Mouse (Mus musculus) kidney, postnatal 36 days (tissue): ENCODE measurements around the gene B4gat1.

ENCODE experiments used
- DNase-seq, 2 experiments: peaks; one replicate each; pipeline ENCODE4 v3.0.0; 2021 to 2022; ENCODE audit warnings: mixed read lengths in 2 of 2

B4gat1 gene

DNA sequence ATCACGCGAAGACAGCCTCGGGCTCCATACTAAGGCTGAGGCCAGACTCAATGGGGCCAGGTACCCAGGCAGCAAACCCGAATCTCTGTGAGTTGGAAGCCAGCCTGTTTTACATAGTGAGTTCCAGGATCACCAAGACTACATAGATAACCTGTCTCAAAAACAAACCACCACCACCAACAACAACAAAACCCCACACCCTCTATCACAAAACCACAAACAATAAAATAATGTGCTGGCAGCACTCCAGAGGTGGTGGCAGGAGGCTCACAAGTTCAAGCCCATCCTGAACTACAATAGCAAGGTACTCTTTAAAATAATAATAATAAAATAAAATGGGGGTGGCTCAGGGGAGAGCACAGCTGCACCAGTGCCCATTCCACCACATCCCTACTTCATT, 2.0 kb upstream of the B4gat1 start:
- no peak for DNase-seq

DNA sequence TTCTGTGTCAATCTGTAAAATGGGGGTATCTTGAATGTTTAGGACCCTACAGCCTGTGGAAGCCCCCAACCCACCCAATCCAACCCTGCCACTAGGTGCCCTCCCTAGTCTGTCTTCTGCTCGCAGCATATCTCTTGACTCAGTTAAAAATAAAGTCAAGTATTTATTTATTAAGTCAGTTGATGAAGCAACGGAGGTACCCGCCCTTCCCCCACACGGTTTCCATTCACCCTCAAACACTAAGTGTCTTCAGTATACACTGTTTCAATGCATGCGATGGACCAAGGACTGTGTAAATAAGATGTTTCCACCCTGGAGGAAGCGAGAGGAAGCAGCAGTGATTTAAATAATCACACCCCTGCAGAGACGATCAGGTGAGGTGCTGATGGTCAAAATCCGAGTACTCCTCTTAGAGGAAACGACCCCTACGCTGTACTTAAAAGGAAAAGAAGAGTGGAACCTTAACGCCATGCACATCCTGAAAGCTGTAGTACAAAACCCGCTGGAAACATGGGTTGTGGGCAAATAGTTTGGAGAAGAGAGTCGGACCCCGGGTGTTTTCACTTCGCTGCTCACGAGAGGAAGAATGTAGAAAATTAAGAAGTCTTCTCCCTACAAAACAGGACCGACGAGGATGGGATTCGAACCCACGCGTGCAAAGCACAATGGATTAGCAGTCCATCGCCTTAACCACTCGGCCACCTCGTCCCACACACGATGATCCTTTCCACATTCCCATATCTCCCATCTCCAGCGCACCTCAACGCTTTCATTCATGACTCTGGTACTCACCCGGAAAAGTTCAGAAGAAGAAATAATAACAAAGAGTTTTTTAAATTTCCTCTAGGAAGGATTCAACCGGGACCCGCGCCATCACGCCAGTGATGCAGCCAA, 701 bp upstream of the B4gat1 start:
- peak; percentile 72 to 83 for DNase-seq

DNA sequence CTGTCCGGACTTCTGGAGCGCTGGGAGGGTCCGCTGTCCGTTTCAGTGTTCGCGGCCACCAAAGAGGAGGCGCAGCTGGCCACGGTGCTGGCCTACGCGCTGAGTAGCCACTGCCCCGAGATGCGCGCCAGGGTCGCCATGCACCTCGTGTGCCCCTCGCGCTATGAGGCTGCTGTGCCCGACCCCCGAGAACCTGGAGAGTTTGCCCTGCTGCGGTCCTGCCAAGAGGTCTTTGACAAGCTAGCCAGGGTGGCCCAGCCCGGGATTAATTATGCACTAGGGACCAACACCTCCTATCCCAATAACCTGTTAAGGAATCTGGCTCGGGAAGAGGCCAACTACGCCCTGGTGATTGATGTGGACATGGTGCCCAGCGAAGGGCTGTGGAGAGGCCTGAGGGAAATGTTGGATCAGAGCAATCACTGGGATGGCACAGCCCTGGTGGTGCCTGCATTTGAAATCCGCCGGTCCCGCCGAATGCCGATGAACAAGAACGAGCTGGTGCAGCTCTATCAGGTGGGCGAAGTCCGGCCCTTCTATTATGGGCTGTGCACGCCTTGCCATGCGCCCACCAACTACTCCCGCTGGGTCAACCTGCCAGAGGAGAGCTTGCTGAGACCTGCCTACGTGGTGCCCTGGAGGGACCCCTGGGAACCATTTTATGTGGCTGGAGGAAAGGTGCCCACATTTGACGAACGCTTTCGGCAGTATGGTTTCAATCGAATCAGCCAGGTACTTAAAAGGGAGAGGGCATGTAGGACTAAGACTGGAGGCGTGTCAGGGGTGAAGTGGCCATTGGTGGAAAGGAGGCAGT, 882 bp downstream of the B4gat1 start:
- peak; percentile 32 to 47 for DNase-seq

DNA sequence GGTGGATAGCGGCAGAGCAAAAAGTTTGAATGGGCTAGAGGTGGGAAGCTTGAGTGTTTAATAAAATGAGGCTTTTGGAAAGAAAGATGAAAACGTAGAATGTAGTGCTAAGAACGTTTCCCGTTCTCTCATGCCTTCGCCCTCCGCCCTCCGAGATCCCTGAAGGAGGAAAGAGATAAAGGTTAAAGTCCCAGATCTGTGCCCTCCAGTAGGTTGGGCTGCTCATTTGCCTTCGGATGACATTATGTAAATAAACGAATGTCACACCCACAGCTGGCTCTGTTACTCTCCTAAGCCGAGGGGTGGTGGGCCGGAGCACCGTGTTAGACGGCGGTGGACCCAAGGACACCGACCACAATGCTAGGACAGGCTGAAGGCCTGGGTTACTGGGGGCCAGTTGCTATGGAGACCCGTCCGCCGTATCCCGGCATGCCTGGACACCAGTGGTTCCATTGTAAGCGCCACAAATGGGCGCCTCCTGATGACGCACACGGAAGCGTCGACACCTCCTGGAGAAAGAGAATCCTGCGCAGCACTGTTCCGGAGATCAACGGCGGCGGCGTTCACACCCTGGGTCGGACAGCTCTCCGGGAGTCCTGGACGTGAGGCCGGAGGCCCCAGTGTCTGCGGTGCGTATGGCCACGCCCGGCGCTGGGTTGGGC, 2.4 kb downstream of the B4gat1 start, which contains the start of gene Brms1:
TSS of gene Brms1 (plus strand) at position 493 of the 662 bp plus-strand sequence.
- peak; percentile 95 to 96 for DNase-seq

DNA sequence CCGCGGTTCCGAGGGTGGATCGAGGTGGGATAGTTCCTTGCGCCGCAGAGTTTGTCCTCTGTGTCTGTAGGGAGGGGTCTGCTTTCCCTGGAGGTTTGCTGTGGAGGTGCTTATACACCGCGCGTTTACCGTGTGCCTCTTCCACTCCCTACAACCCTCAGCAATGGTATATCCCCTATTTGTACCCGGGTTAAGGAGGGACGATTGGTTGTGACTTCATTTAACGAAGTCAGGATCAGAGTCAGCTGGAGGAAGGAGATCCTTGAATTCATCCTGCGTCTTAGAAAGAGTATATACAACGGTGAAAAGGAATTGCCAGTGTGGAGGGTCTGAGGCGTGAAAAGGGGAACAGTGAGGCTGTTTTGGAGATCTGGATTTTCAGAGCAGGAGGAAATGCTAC, 3.0 kb downstream of the B4gat1 start:
- no peak for DNase-seq

DNA sequence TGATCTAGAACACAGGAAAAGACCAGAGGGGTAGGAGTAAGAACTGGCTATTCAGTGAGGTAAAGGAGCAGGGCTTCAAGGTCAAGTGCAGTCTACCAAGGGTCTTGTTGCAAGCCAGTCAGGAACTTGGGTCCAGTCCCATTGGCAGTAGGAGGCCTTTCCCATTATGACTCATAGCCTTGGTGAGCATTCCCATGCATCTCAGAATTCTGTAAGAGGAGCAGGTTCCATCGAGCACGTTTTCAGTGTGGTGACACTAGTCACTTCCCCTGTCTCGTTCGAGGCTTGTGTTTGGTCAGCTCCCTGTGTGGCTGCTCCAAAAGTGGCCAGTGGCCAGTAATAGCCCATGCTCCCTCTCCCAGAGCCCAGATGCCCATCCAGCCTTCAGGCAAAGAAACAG, 6.9 kb downstream of the B4gat1 start:
- no peak for DNase-seq

DNA sequence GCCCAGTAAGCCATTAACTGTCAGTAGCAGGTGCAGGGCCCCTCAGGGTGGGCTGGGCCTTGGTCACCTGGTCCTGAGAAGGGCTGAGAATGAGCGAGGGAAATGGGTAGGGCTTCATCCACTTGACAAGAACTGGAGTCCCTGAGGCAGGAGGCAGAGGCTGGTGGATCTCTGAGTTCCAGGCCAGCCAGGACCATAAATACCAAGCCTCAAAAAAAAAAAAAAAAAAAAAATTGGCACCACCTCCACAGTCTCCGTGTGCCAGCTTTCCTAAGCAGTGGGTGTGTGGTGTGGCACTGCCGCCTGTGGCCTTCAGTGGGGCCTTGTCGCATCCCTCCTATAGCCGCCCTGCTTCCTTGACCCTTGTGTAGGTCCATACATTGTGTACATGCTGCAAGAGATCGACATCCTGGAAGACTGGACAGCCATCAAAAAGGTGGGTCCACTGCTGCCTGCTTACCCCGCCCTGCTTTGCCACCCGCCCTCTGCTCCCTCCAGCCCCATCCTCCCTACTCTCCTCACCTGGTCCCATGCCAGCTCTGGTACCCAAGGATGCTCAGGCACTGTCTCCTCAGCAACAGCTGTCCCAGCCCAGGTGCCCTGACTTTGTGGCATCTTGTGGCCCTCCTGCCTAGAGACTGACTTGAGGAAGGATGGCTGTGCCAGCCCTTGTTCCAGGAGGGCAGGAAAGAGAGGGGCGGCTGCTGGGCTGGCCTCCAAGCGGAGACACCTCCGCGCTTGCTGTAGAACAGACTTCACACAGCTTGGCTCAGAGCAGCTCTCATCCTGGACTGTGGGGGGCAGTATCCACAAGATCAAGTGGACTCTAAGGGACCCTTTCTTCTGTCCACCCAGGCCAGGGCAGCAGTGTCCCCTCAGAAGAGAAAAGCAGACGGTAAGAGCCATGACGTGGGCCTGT, 9.8 kb downstream of the B4gat1 start:
- no peak for DNase-seq

DNA sequence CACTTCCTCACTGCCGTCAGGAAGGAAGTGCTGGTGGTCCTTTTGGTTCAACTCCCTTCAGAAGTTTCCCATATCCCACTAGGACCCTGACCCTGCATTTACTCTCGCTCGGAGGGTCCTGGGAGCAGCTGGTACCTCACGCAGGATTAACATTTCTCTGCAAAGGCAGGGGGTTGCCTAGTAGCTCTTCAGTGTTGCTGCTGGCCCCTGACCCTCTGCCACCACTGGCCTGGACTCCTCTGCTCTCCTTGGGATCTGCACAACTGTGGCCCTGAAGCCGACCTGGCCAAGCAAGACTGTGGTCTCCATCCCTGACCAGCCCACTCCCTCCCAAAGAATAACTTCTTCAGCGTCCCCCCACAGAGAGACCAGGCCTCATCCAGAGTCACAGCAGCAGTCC, 10.7 kb downstream of the B4gat1 start:
- DNase-seq = no peak

DNA sequence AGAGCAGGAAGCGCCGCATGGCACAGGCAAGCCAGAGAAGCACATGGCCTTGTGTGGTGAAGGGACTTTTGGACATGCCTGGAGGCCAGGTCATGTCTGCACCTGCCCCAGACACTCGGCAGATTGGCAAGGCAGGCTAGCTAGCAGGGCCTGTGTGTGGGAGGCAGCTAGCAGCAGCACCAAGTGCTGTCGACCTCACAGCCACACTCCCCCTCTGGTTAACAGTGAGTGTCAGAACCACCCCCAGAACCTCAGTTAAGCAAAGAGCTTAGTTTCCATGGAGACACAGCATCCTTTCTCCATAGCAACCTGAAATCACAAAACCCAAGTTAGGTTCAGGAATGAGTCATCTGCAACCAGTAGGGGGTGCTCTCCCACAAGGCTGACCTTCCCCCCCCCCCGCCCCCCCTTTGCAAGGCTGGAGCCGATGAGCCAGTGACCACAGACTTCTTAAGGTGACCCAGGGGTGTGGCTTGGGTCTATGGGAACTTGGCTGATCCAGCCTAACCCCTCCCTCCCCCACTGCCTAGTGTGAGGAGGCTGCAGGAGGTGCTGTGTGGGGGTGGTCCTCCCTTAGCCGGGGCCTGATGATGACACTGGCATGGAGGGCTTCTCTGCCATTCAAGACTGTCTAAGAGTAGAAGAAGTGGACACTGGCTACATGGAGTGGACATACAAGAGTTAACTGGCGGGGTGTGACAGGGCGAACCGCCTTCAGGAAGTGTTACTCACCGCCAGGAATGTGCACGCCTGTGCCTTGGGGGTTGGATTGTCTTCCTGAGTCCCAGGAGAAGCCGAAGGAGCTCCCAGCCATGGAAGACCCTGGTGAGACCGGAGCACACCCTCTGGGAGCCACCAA, 11.7 kb downstream of the B4gat1 start, which contains the start of gene Rin1:
TSS of gene Rin1 (plus strand) at position 435 of the 859 bp plus-strand sequence.
- peak; percentile 59 to 62 for DNase-seq

DNA sequence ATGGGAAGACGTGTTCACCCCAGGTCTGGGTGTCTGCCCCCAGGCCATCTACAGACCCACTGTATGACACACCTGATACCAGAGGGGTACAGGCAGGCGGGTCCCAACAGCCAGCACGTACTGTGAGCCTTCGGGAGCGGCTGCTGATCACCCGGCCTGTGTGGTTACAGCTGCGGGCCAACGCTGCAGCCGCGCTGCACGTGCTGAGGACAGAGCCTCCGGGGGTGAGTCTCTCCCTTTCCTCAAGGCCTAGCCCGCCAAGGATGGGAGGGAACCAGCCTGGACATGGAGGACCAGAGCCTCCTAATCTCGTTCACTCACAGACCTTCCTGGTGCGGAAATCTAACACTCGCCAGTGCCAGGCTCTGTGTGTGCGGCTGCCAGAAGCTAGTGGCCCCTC, 12.4 kb downstream of the B4gat1 start:
- no peak for DNase-seq

DNA sequence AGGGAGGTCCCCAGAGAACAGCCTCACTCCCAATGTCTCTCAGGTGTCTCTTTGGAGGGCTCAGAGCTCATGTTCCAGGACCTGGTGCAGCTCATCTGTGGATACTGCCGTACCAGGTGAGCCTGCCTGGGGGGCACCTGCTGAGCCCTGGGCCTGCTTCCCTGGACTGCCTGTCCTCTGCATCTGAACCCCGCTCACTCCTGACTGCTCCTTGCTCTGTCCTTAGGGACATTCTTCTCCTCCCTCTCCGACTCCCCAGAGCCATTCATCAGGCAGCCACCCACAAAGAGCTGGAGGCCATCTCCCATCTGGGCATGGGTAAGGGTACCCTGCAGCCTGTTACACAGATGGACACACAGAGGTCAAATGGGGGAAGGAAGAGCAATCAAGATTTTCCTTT, 12.9 kb downstream of the B4gat1 start:
- no peak for DNase-seq

DNA sequence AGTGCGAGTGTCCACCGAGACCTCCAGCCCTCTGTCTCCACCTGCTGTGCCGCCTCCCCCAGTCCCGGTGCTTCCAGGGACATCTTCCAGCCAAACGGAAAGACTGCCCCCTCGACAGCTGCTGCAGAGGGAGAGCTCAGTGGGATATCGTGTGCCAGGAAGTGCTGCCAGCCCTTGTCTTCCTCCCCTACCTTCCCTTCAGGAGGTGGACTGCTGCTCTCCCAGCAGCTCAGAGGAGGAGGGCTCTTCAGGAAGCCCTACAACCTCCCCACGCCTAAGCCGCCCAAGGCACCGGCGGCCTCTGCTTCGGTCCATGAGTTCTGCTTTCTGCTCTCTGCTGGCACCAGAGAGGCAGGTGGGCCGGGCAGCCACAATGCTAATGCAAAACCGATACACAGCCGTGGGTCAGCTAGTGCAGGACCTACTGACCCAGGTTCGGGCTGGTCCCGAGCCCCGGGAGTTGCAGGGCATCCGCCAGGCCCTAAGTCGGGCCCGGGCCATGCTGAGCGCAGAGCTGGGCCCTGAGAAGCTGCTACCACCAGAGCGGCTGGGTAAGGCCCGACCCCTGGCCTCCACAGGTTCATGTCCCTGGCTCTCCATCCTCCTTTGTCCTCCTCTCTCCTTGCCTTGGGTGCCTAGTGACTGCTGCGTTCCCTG, 13.7 kb downstream of the B4gat1 start:
- no peak for DNase-seq

DNA sequence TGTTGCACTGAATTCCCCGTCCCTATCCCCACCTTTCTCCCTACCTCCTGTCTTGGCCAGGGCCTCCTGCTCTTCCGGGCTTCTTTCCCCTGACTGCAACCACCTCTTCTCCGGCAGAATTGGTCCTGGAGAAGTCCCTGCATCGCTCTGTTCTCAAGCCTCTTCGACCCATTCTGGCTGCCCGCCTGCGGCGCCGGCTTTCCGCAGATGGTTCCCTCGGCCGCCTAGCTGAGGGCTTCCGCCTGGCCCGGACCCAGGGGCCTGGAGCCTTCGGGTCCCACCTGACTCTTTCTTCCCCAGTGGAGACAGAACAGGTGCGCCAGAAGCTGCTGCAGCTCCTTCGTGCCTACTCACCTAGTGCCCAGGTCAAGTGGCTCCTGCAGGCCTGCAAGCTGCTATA, 14.2 kb downstream of the B4gat1 start:
- DNase-seq = no peak

DNA sequence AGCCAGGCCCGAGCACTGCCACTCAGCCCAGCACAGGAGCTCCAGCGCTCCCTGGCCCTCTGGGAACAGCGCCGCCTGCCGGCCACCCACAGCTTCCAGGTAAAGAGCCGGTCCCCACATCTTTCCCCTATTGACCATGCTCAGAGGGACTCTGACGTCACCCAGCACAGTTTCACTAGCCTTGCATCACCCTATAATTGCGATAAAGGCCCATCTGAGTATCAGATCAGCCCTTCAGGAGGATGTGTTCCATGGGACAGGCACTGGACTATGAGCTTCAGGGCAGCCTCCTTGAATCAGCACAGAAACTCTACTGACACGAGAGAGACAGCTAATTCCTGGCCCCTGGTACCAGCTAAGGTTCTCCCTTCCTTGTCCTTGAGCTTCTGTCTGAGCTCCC, 15.3 kb downstream of the B4gat1 start:
- DNase-seq = peak; percentile 45 to 84

DNA sequence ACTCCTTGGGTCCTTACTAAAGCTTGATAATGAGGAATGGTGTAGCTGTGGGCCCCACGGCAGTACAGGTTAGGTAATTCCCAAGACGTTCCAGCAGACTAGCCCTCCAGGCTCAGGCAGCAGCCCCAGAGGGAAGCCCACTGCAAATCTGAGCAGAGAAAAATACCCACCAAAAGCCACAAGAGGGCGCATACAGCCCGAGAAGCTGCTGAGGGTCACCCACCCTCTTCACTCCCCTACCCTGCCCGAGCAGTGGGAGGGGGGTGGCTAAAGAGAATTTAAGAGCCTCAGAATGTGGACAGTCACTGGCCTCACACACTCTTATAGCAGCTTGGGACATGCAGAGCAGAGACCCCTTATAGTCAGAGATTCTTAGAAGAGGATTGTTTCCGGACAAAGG, 17.6 kb downstream of the B4gat1 start:
- DNase-seq = peak in 1 of 2 experiments; percentile 59

DNA sequence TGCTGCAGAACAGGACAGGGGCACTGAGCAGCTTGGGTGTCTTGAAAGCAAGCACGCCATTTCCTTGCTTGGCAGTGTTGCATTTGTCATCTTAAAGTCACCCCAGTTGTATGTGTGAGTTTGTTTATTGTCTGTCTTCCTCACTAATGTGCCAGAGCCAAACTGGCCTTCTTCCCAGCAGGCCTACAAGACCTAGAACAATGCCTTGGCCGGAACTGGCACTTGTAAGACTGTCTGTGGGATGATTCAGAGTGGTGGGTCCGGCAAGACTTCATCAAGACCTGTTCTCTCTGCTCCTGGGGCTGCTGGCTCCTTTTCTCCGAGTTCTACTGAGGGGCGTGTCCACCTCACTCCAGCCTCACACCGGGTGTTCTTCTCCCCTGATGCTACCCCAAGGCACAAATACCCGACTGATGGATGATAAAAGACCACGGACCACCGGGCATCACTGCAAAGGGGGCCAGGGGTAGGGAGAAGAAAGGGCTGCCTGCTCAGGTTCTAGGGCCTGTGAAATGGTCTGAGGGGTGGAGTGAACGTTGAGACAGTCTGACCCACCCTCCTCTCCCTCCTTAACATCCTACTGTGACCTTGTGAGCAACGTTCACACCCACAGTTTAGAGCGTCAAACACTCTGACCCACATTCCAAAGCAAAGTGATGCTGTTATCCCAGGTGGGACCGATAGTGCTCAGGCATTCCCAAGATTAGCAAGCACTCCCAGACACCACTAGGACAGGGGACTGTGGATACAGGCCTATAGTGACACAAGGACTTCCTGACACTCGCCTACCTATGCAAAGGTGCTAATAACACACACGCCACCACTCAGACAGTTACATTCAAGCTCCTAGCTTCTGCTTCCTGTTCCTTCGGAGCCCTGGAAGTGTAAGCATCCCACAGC, 19.5 kb downstream of the B4gat1 start:
- DNase-seq = no peak

DNA sequence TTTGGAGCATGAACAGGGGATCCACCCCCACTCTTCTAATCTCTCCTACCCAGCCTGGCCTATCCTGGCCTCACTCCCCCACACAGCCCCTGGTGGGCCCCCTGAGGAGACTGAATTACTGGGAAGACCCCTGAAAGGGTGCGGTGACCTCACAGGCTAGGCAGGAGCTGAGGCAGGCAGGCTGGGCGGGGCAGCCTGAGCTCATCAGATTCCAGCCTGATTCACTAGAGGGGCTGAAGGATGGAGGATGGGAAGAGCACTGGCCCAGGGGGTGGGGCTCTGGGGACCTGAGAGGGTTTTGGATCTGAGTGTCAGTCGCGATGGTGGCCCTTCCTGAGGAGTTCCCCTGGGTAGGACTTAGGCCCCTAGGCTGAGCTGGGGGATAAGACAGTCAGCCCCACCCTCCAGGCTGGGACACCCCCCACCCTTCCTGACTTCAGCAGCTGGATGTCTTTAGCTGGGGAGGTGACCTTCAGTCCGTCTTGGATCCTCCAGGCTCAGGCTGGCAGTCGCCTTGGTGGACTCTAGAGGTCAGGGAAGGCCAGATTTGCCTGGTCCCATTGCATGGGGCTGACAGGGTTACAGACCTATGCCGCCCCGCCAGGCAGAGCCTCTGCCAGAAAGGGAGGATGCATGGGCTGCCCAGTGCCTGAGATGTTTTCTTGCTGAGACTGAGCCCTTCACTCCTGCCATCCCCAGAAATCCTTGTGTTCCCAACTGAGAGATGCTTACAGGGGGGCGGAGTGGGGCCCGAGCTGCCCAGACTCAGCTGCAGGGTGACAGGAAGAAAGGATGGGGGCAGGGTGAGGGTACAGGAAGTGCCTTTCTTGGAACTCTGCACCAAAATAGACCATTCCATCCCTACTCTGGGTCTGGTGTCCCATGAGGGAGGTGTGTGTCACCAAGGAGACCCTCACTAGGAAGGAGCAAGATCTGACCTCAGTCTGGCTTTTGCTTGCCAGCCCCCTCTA, 20.5 kb downstream of the B4gat1 start:
- DNase-seq = peak; percentile 29 to 43
